Mouse (Mus musculus): ENCODE results near the gene Draxin. TPM values are rescaled to one million over a fixed set of nuclear protein-coding genes. Genes with fewer than 3 reads are reported as not detected.
A peak's percentile ranks its signal among the peaks of the same experiment; 100 is the strongest.

The Draxin gene
- polyA plus RNA-seq, 1 experiment, result 0.24 TPM

GRCm38 (mm10) chr4:148151267-148152168 lies 21.0 kb upstream of the Draxin start, which contains the start of gene Fbxo6:
Gene Fbxo6, minus strand, starts transcription at chr4:148152140.
- TF ChIP-seq POLR2A (IDR thresholded peaks at IDR 0.05; ENCODE audit: low read depth, low read length) (peak; percentile 35; the same call in 1 of the 2 replicates), CTCF (IDR thresholded peaks at IDR 0.05; ENCODE audit: extremely low read depth, insufficient read length, insufficient replicate concordance, low read depth, low read length) (peak; percentile 57)
- no peaks in the 10 kb centered on the region for H3K27me3 ChIP-seq (ENCODE audit: control insufficient read depth, insufficient read depth, low read length)
- WGBS, result under 1% methylated on average over 67 of the region's 67 CpGs
- peaks cover 7% of the 10 kb centered on the region; the same call in 1 of the 2 replicates for H3K4me1 ChIP-seq (ENCODE audit: control insufficient read depth, insufficient read depth, insufficient read length, low read length)
- peaks cover 4% of the 10 kb centered on the region for H3K36me3 ChIP-seq (ENCODE audit: control insufficient read depth, insufficient read depth, low read length)
- peak within 1 kb of the TSS; percentile 89 for H3K4me3 ChIP-seq (ENCODE audit: low read depth, low read length)
- H3K27ac ChIP-seq (ENCODE audit: insufficient read depth, low read depth, low read length), result peak within 1 kb of the TSS; percentile 96

- TF ChIP-seq POLR2A (IDR thresholded peaks at IDR 0.05; ENCODE audit: low read depth, low read length), result no peak
- no peak for TF ChIP-seq CTCF (IDR thresholded peaks at IDR 0.05; ENCODE audit: extremely low read depth, insufficient read length, insufficient replicate concordance, low read depth, low read length)
- no peaks in the 10 kb centered on the region for H3K27me3 ChIP-seq (ENCODE audit: control insufficient read depth, insufficient read depth, low read length)
- H3K36me3 ChIP-seq (ENCODE audit: control insufficient read depth, insufficient read depth, low read length), result peaks cover 8% of the 10 kb centered on the region
- 6% methylated on average over 3 of the region's 3 CpGs for WGBS
- H3K4me3 ChIP-seq (ENCODE audit: low read depth, low read length), result no peak overlapping the region
- H3K27ac ChIP-seq (ENCODE audit: insufficient read depth, low read depth, low read length), result no peak overlapping the region
- peaks cover 7% of the 10 kb centered on the region; the same call in 1 of the 2 replicates for H3K4me1 ChIP-seq (ENCODE audit: control insufficient read depth, insufficient read depth, insufficient read length, low read length)
These were observed 20.4 kb upstream of the Draxin start for GRCm38 (mm10) chr4:148150953-148151266.

GRCm38 (mm10) chr4:148150242-148150641 lies 19.7 kb upstream of the Draxin start:
- H3K36me3 ChIP-seq (ENCODE audit: control insufficient read depth, insufficient read depth, low read length), result peaks cover 14% of the 10 kb centered on the region
- H3K27me3 ChIP-seq (ENCODE audit: control insufficient read depth, insufficient read depth, low read length), result no peaks in the 10 kb centered on the region
- H3K4me3 ChIP-seq (ENCODE audit: low read depth, low read length), result no peak overlapping the region
- WGBS, result 86% methylated on average over 7 of the region's 7 CpGs
- peaks cover 7% of the 10 kb centered on the region; the same call in 1 of the 2 replicates for H3K4me1 ChIP-seq (ENCODE audit: control insufficient read depth, insufficient read depth, insufficient read length, low read length)
- no peak overlapping the region for H3K27ac ChIP-seq (ENCODE audit: insufficient read depth, low read depth, low read length)
- no peak for TF ChIP-seq CTCF (IDR thresholded peaks at IDR 0.05; ENCODE audit: extremely low read depth, insufficient read length, insufficient replicate concordance, low read depth, low read length)
- no peak for TF ChIP-seq POLR2A (IDR thresholded peaks at IDR 0.05; ENCODE audit: low read depth, low read length)

- H3K27me3 ChIP-seq (ENCODE audit: control insufficient read depth, insufficient read depth, low read length), result no peaks in the 10 kb centered on the region
These were observed 19.0 kb upstream of the Draxin start for GRCm38 (mm10) chr4:148149540-148149939.

GRCm38 (mm10) chr4:148147714-148148113 lies 17.2 kb upstream of the Draxin start:
- WGBS, result 81% methylated on average over 2 of the region's 2 CpGs
- H3K4me3 ChIP-seq (ENCODE audit: low read depth, low read length), result no peak overlapping the region

More at GRCm38 (mm10) chr4:148149540-148149939, 19.0 kb upstream of the Draxin start:
- peaks cover 15% of the 10 kb centered on the region for H3K36me3 ChIP-seq (ENCODE audit: control insufficient read depth, insufficient read depth, low read length)
- H3K4me1 ChIP-seq (ENCODE audit: control insufficient read depth, insufficient read depth, insufficient read length, low read length), result peaks cover 7% of the 10 kb centered on the region; the same call in 1 of the 2 replicates
- no peak for TF ChIP-seq POLR2A (IDR thresholded peaks at IDR 0.05; ENCODE audit: low read depth, low read length)
- no peak for TF ChIP-seq CTCF (IDR thresholded peaks at IDR 0.05; ENCODE audit: extremely low read depth, insufficient read length, insufficient replicate concordance, low read depth, low read length)
- no peak overlapping the region for H3K27ac ChIP-seq (ENCODE audit: insufficient read depth, low read depth, low read length)
- no peak overlapping the region for H3K4me3 ChIP-seq (ENCODE audit: low read depth, low read length)
- 88% methylated on average over 12 of the region's 12 CpGs for WGBS

GRCm38 (mm10) chr4:148143721-148144120 lies 13.2 kb upstream of the Draxin start:
- Histone ChIP-seq H3K27me3 (ENCODE audit: control insufficient read depth, insufficient read depth, low read length) (no peaks in the 10 kb centered on the region), H3K4me3 (ENCODE audit: low read depth, low read length) (no peak overlapping the region), H3K27ac (ENCODE audit: insufficient read depth, low read depth, low read length) (no peak overlapping the region), H3K36me3 (ENCODE audit: control insufficient read depth, insufficient read depth, low read length) (peaks cover 15% of the 10 kb centered on the region), H3K4me1 (ENCODE audit: control insufficient read depth, insufficient read depth, insufficient read length, low read length) (peaks cover 3% of the 10 kb centered on the region; the same call in 1 of the 2 replicates)
- WGBS, result 87% methylated on average over 5 of the region's 5 CpGs
- TF ChIP-seq POLR2A (IDR thresholded peaks at IDR 0.05; ENCODE audit: low read depth, low read length) (no peak), CTCF (IDR thresholded peaks at IDR 0.05; ENCODE audit: extremely low read depth, insufficient read length, insufficient replicate concordance, low read depth, low read length) (no peak)

More at GRCm38 (mm10) chr4:148147714-148148113, 17.2 kb upstream of the Draxin start:
- Histone ChIP-seq H3K27ac (ENCODE audit: insufficient read depth, low read depth, low read length) (no peak overlapping the region), H3K27me3 (ENCODE audit: control insufficient read depth, insufficient read depth, low read length) (no peaks in the 10 kb centered on the region), H3K36me3 (ENCODE audit: control insufficient read depth, insufficient read depth, low read length) (peaks cover 15% of the 10 kb centered on the region), H3K4me1 (ENCODE audit: control insufficient read depth, insufficient read depth, insufficient read length, low read length) (peaks cover 7% of the 10 kb centered on the region; the same call in 1 of the 2 replicates)
- TF ChIP-seq CTCF (IDR thresholded peaks at IDR 0.05; ENCODE audit: extremely low read depth, insufficient read length, insufficient replicate concordance, low read depth, low read length) (no peak), POLR2A (IDR thresholded peaks at IDR 0.05; ENCODE audit: low read depth, low read length) (no peak)

All from small intestine, adult 2 months (tissue).